Mouse (Mus musculus): ENCODE data around the gene Qpctl. TPM values are rescaled to one million over a fixed set of nuclear protein-coding genes. Genes with fewer than 3 reads are reported as not detected.
A peak's percentile ranks its signal among the peaks of the same experiment; 100 is the strongest.

Gene Qpctl
- polyA plus RNA-seq, 1 experiment from 2014 or later = 18.6 TPM

DNA sequence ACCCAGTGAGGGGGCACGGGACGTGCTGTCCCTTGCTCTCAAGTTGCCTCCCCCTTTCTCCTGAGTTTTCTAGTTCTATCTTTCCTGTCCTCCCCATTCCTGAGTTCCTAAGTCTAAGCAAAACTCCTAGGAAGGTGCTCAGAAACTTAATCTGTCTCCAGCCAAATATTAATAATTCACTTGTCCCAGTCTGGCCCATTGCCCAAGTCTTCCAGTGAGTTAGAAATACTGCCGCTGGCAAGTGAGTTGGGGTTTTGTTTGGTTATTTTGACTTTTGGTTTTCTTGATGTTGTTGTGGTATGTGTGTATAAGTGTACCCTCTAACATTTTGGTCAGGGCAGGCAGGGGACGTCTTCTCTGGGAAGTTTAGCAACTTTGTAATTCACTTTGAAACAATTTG lies 27.4 kb downstream of the Qpctl start:
- Histone ChIP-seq H3K4me2 (ENCODE audit: low read depth, low read length) (no peak overlapping the region), H3K9me3 (ENCODE audit: control insufficient read depth, low read length) (no peaks in the 10 kb centered on the region), H3K36me3 (ENCODE audit: control insufficient read depth, insufficient read depth, low read length) (no peaks in the 10 kb centered on the region), H3K27ac (ENCODE audit: low read depth, low read length) (no peak overlapping the region), H3K4me1 (ENCODE audit: control insufficient read depth, insufficient read depth, low read length) (peaks cover 6% of the 10 kb centered on the region; the same call in 1 of the 2 replicates), H3K4me3 (ENCODE audit: low read depth, low read length) (no peak overlapping the region), H3K27me3 (ENCODE audit: control insufficient read depth, insufficient read depth, low read length) (no peaks in the 10 kb centered on the region), H3K9ac (replicated peaks; ENCODE audit: low read depth, low read length) (no peak overlapping the region)
- ATAC-seq (ENCODE audit: low read depth) = no peak
- WGBS = 95% methylated on average over 4 of the region's 4 CpGs

GRCm38 (mm10) chr7:19119631-19120429 lies 29.3 kb downstream of the Qpctl start, which contains the start of gene Fbxo46:
Gene Fbxo46 (plus strand): TSS chr7:19119859.
- H3K4me3 ChIP-seq (ENCODE audit: low read depth, low read length) = peak within 1 kb of the TSS; percentile 66

GRCm38 (mm10) chr7:19119083-19119482 lies 30.0 kb downstream of the Qpctl start:
- Histone ChIP-seq H3K4me2 (ENCODE audit: low read depth, low read length) (peak overlapping the region; percentile 18; the same call in 1 of the 2 replicates), H3K9me3 (ENCODE audit: control insufficient read depth, low read length) (no peaks in the 10 kb centered on the region), H3K4me1 (ENCODE audit: control insufficient read depth, insufficient read depth, low read length) (peaks cover 6% of the 10 kb centered on the region; the same call in 1 of the 2 replicates), H3K36me3 (ENCODE audit: control insufficient read depth, insufficient read depth, low read length) (no peaks in the 10 kb centered on the region), H3K27me3 (ENCODE audit: control insufficient read depth, insufficient read depth, low read length) (no peaks in the 10 kb centered on the region), H3K4me3 (ENCODE audit: low read depth, low read length) (no peak overlapping the region), H3K9ac (replicated peaks; ENCODE audit: low read depth, low read length) (no peak overlapping the region), H3K27ac (ENCODE audit: low read depth, low read length) (no peak overlapping the region)
- WGBS = 92% methylated on average over 8 of the region's 8 CpGs
- ATAC-seq (ENCODE audit: low read depth) = peak; percentile 24

More at GRCm38 (mm10) chr7:19119631-19120429, 29.3 kb downstream of the Qpctl start, which contains the start of gene Fbxo46:
- ATAC-seq (ENCODE audit: low read depth) = peak; percentile 91
- Histone ChIP-seq H3K36me3 (ENCODE audit: control insufficient read depth, insufficient read depth, low read length) (no peaks in the 10 kb centered on the region), H3K4me1 (ENCODE audit: control insufficient read depth, insufficient read depth, low read length) (peaks cover 6% of the 10 kb centered on the region; the same call in 1 of the 2 replicates), H3K27me3 (ENCODE audit: control insufficient read depth, insufficient read depth, low read length) (no peaks in the 10 kb centered on the region), H3K9me3 (ENCODE audit: control insufficient read depth, low read length) (no peaks in the 10 kb centered on the region), H3K9ac (replicated peaks; ENCODE audit: low read depth, low read length) (peak within 1 kb of the TSS; percentile 71), H3K4me2 (ENCODE audit: low read depth, low read length) (peak within 1 kb of the TSS; percentile 68), H3K27ac (ENCODE audit: low read depth, low read length) (peak within 1 kb of the TSS; percentile 46; the same call in 1 of the 2 replicates)
- whole genome bisulfite sequencing = 4% methylated on average over 34 of the region's 34 CpGs

GRCm38 (mm10) chr7:19118028-19118771 lies 30.9 kb downstream of the Qpctl start, which contains the start of gene Gm4969:
Gene Gm4969 (minus strand): TSS chr7:19118368.
- 21% methylated on average over 50 of the region's 64 CpGs for WGBS
- Histone ChIP-seq H3K4me3 (ENCODE audit: low read depth, low read length) (peak within 1 kb of the TSS; percentile 27), H3K9me3 (ENCODE audit: control insufficient read depth, low read length) (no peaks in the 10 kb centered on the region), H3K27ac (ENCODE audit: low read depth, low read length) (no peak within 1 kb of the TSS), H3K4me1 (ENCODE audit: control insufficient read depth, insufficient read depth, low read length) (peaks cover 6% of the 10 kb centered on the region; the same call in 1 of the 2 replicates), H3K36me3 (ENCODE audit: control insufficient read depth, insufficient read depth, low read length) (no peaks in the 10 kb centered on the region), H3K4me2 (ENCODE audit: low read depth, low read length) (peak within 1 kb of the TSS; percentile 47), H3K27me3 (ENCODE audit: control insufficient read depth, insufficient read depth, low read length) (no peaks in the 10 kb centered on the region), H3K9ac (replicated peaks; ENCODE audit: low read depth, low read length) (0 out of 2 replicates have a peak within 1 kb of the TSS, but pooled peaks have one; percentile 26)
- peak; percentile 54; the same call in 1 of the 2 replicates for ATAC-seq (ENCODE audit: low read depth)

- H3K4me1 ChIP-seq (ENCODE audit: control insufficient read depth, insufficient read depth, low read length) = no peaks in the 10 kb centered on the region
- H3K27me3 ChIP-seq (ENCODE audit: control insufficient read depth, insufficient read depth, low read length) = no peaks in the 10 kb centered on the region
- no peaks in the 10 kb centered on the region for H3K36me3 ChIP-seq (ENCODE audit: control insufficient read depth, insufficient read depth, low read length)
- 90% methylated on average over 1 of the region's 1 CpGs for WGBS
- H3K9ac ChIP-seq (replicated peaks; ENCODE audit: low read depth, low read length) = no peak overlapping the region
- ATAC-seq (ENCODE audit: low read depth) = no peak
- no peak overlapping the region for H3K27ac ChIP-seq (ENCODE audit: low read depth, low read length)
- no peak overlapping the region for H3K4me3 ChIP-seq (ENCODE audit: low read depth, low read length)
- no peaks in the 10 kb centered on the region for H3K9me3 ChIP-seq (ENCODE audit: control insufficient read depth, low read length)
- no peak overlapping the region for H3K4me2 ChIP-seq (ENCODE audit: low read depth, low read length)
Measured at GRCm38 (mm10) chr7:19109565-19109964, 39.5 kb downstream of the Qpctl start.

- no peak overlapping the region for H3K9ac ChIP-seq (replicated peaks; ENCODE audit: low read depth, low read length)
- H3K4me2 ChIP-seq (ENCODE audit: low read depth, low read length) = no peak overlapping the region
- H3K27me3 ChIP-seq (ENCODE audit: control insufficient read depth, insufficient read depth, low read length) = no peaks in the 10 kb centered on the region
- no peak overlapping the region for H3K4me3 ChIP-seq (ENCODE audit: low read depth, low read length)
- no peaks in the 10 kb centered on the region for H3K36me3 ChIP-seq (ENCODE audit: control insufficient read depth, insufficient read depth, low read length)
- H3K9me3 ChIP-seq (ENCODE audit: control insufficient read depth, low read length) = no peaks in the 10 kb centered on the region
- ATAC-seq (ENCODE audit: low read depth) = no peak
- 63% methylated on average over 3 of the region's 3 CpGs for WGBS
- H3K4me1 ChIP-seq (ENCODE audit: control insufficient read depth, insufficient read depth, low read length) = no peaks in the 10 kb centered on the region
- H3K27ac ChIP-seq (ENCODE audit: low read depth, low read length) = no peak overlapping the region
Measured at GRCm38 (mm10) chr7:19107436-19107835, 41.7 kb downstream of the Qpctl start.

GRCm38 (mm10) chr7:19104486-19104885 lies 44.6 kb downstream of the Qpctl start:
- no peaks in the 10 kb centered on the region for H3K36me3 ChIP-seq (ENCODE audit: control insufficient read depth, insufficient read depth, low read length)
- 80% methylated on average over 2 of the region's 2 CpGs for WGBS
- ATAC-seq (ENCODE audit: low read depth) = no peak

GRCm38 (mm10) chr7:19103741-19104140 lies 45.4 kb downstream of the Qpctl start:
- H3K27ac ChIP-seq (ENCODE audit: low read depth, low read length) = no peak overlapping the region
- H3K9me3 ChIP-seq (ENCODE audit: control insufficient read depth, low read length) = no peaks in the 10 kb centered on the region
- H3K4me1 ChIP-seq (ENCODE audit: control insufficient read depth, insufficient read depth, low read length) = no peaks in the 10 kb centered on the region
- no peak overlapping the region for H3K4me3 ChIP-seq (ENCODE audit: low read depth, low read length)
- H3K36me3 ChIP-seq (ENCODE audit: control insufficient read depth, insufficient read depth, low read length) = no peaks in the 10 kb centered on the region
- H3K27me3 ChIP-seq (ENCODE audit: control insufficient read depth, insufficient read depth, low read length) = no peaks in the 10 kb centered on the region
- H3K4me2 ChIP-seq (ENCODE audit: low read depth, low read length) = no peak overlapping the region
- no peak overlapping the region for H3K9ac ChIP-seq (replicated peaks; ENCODE audit: low read depth, low read length)
- ATAC-seq (ENCODE audit: low read depth) = no peak

More at GRCm38 (mm10) chr7:19104486-19104885, 44.6 kb downstream of the Qpctl start:
- Histone ChIP-seq H3K9ac (replicated peaks; ENCODE audit: low read depth, low read length) (no peak overlapping the region), H3K9me3 (ENCODE audit: control insufficient read depth, low read length) (no peaks in the 10 kb centered on the region), H3K4me1 (ENCODE audit: control insufficient read depth, insufficient read depth, low read length) (no peaks in the 10 kb centered on the region), H3K27ac (ENCODE audit: low read depth, low read length) (no peak overlapping the region), H3K27me3 (ENCODE audit: control insufficient read depth, insufficient read depth, low read length) (no peaks in the 10 kb centered on the region), H3K4me2 (ENCODE audit: low read depth, low read length) (no peak overlapping the region), H3K4me3 (ENCODE audit: low read depth, low read length) (no peak overlapping the region)
